Mouse (Mus musculus): ENCODE data around the gene Cptp. TPM values are rescaled to one million over a fixed set of nuclear protein-coding genes. Genes with fewer than 3 reads are reported as not detected.

The Cptp gene
- 10 to 100 TPM; 29.2 to 31.7 TPM for total RNA-seq (2021)
- long read RNA-seq, experiment 1, transcript Cptp-201 (3 exons, 2,662 nt): major isoform, 18 of 19 reads
- long read RNA-seq, experiment 1, partial matches to known transcripts: 1 of 19 reads
- long read RNA-seq, experiment 1, other reads (novel, unspliced or antisense): 0 of 19 reads
- long read RNA-seq, experiment 2, transcript Cptp-201 (3 exons, 2,662 nt): major isoform, 20 of 26 reads
- long read RNA-seq, experiment 2, partial matches to known transcripts: 4 of 26 reads
- long read RNA-seq, experiment 2, other reads (novel, unspliced or antisense): 2 of 26 reads

GRCm38 (mm10) chr4:155869317-155870033 lies at the start of gene Cptp, which contains the start of gene Ints11:
TSS of gene Cptp (minus strand) at chr4:155869440.
TSS of gene Ints11 (plus strand) at chr4:155869546.
- DNase-seq (ENCODE audit: low spot score in 2 of 2): peak; percentile 96
- peak within 1 kb of the TSS; percentile 74 for H3K4me3 ChIP-seq
- peak; percentile 66 for TF ChIP-seq CTCF (conservative IDR thresholded peaks at IDR 0.05)
- H3K27ac ChIP-seq: peak within 1 kb of the TSS; percentile 84

DNA sequence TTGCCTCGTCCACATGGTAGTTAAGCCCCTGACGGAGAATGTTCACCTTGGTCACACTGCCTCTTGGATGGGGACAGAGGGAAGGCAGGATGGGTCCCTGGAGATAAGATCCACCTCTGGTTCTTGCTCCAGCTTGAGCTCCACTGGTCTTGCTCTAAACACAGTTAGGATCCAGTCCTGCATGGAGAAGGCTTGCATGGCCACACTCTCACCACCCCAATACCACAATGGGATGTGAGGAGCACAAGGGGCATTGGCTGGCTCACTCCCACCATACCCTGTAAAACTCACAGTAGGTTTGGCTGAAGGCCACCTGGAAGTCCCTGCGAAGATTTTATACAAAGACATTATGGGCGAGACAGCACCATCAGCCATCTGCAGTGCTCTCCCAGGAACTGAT lies 39.5 kb upstream of the Cptp start:
- no peak for TF ChIP-seq CTCF (conservative IDR thresholded peaks at IDR 0.05)
- DNase-seq (ENCODE audit: low spot score in 2 of 2): no peak
- no peak overlapping the region for H3K4me3 ChIP-seq
- H3K27ac ChIP-seq: no peak overlapping the region

DNA sequence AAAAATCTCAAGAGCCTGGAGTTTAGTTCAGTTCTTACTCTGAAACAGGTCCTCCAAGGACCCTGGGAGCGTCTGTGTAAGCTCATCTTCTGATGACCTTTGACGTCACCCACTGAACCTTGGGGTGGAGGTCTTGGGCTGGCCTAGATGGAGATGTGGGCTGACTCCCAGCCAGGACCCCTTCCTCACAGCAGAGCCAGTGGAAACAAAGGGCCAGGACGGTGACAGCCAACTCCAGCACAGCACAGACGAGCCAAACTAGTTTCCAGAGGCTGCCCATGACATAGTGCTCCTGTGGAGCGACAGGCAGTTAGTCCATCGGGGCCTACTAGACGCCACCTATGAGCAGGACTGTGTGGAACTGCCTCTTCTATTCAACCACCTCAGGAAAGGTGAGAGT lies 39.0 kb upstream of the Cptp start:
- no peak overlapping the region for H3K27ac ChIP-seq
- DNase-seq (ENCODE audit: low spot score in 2 of 2): peak in 1 of 2 experiments; percentile 11
- no peak overlapping the region for H3K4me3 ChIP-seq
- no peak for TF ChIP-seq CTCF (conservative IDR thresholded peaks at IDR 0.05)

- DNase-seq (ENCODE audit: low spot score in 2 of 2): no peak
- no peak overlapping the region for H3K4me3 ChIP-seq
- no peak for TF ChIP-seq CTCF (conservative IDR thresholded peaks at IDR 0.05)
- no peak overlapping the region for H3K27ac ChIP-seq
Measured at GRCm38 (mm10) chr4:155907003-155907402, 37.8 kb upstream of the Cptp start.

DNA sequence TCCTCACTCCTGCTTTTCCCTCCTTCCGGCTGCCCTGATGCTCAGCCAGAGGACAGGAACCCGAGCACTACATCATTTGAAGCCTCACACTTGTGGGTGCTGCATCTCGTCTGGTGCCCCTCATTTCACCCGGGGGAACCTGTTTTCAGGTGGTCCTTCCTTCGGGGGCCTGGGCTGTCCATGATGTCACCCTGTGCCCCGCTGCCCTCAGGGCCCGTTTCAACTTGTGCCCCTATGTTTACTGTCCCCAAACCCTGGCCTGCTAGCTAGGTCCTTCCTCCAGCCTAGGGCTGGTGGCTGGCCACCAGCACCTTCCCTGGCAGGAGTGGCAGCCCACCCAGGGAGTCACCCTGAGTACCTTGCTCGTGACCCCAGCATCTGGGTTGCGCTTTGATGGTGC lies 36.9 kb upstream of the Cptp start:
- Histone ChIP-seq H3K27ac (no peak overlapping the region), H3K4me3 (no peak overlapping the region)
- DNase-seq (ENCODE audit: low spot score in 2 of 2): peak in 1 of 2 experiments; percentile 0
- TF ChIP-seq CTCF (conservative IDR thresholded peaks at IDR 0.05): no peak

- no peak overlapping the region for H3K27ac ChIP-seq
- no peak overlapping the region for H3K4me3 ChIP-seq
- no peak for TF ChIP-seq CTCF (conservative IDR thresholded peaks at IDR 0.05)
- no peak for DNase-seq (ENCODE audit: low spot score in 2 of 2)
Measured at GRCm38 (mm10) chr4:155905634-155906033, 36.4 kb upstream of the Cptp start.

DNA sequence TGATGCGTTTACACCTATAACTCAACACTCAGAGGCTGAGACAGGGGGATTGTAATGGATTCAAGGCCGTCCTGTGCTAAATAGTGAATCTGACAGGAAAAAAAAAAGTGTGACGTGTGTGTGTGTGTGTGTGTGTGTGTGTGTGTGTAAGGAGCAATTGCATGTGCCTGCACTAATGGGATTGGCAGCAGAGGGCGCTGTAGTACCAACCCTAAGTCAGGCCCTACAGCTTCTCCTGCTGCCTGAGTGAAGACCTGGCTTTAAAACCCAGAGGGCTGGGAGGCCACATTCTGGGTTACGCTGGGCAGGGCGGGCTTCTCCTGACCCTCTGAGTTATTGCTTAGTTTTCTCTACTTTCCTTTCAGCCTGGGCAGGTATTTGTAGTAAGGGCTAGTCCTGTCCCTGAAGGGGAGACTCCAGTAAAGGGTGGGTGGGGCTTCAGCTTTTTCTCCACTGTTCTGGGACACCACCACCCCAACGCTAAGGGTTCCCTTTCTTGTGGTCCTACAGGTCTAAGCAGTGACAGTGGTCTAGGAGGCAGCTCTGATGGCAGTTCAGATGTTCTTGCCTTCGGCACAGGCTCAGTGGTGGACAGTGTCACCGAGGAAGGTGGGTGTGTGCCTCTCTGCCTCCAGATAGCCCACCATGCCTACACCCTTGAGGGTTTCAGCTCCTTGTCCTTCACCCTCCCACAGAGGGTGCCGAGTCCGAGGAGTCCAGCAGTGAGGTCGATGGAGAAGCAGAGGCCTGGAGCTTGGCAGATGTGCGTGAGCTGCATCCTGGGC lies 35.3 kb upstream of the Cptp start:
- Histone ChIP-seq H3K27ac (no peak overlapping the region), H3K4me3 (no peak overlapping the region)
- peak; percentile 53 for TF ChIP-seq CTCF (conservative IDR thresholded peaks at IDR 0.05)
- DNase-seq (ENCODE audit: low spot score in 2 of 2): peak in 1 of 2 experiments; percentile 18

GRCm38 (mm10) chr4:155903246-155903645 lies 34.0 kb upstream of the Cptp start:
- no peak for DNase-seq (ENCODE audit: low spot score in 2 of 2)
- no peak overlapping the region for H3K27ac ChIP-seq
- no peak for TF ChIP-seq CTCF (conservative IDR thresholded peaks at IDR 0.05)
- H3K4me3 ChIP-seq: no peak overlapping the region

DNA sequence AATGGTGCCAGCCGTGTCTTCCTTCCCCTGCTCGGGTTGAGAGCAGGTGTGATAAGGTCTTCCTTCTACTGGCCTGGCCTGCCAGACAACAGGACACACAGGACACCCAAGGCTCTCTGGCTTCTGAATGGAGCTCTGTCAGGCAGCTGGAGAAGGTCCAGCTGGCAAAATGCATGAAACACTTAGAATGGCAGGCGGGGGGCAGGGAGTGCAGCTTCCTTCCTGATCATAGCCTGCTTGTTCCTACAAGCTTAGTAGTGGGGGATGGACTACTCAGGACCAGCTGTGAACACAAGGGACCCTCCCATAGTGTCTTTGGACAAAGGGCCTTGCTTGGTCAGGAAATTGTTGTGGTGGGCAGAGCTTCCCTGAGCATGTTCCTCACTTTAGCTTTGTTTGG lies 32.0 kb upstream of the Cptp start:
- Histone ChIP-seq H3K27ac (peak overlapping the region; percentile 46; the same call in 1 of the 2 replicates), H3K4me3 (no peak overlapping the region)
- no peak for TF ChIP-seq CTCF (conservative IDR thresholded peaks at IDR 0.05)
- DNase-seq (ENCODE audit: low spot score in 2 of 2): peak; percentile 52 to 57

- TF ChIP-seq CTCF (conservative IDR thresholded peaks at IDR 0.05): no peak
- no peak overlapping the region for H3K4me3 ChIP-seq
- DNase-seq (ENCODE audit: low spot score in 2 of 2): no peak
- H3K27ac ChIP-seq: no peak overlapping the region
Measured at GRCm38 (mm10) chr4:155899355-155899754, 30.1 kb upstream of the Cptp start.

DNA sequence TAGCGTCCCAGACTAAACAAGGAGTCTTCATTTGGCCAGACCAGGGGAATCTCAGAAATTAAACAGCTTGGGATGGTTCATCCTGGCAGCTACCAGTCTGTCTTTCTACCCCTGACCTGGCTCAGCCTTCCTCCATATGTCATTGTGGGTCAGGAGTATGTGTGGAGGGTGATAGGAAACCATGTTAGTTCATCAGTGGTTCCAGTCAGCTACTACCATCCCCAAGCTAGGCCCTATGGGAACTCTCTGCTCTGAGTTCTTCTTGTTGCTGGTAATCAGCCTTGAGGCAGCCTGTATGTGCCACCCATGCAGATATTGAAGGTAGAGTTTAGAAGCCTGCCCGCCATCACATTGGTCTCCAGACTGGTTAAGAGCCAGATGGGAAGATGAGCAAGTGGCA lies 29.1 kb upstream of the Cptp start:
- no peak overlapping the region for H3K27ac ChIP-seq
- no peak for TF ChIP-seq CTCF (conservative IDR thresholded peaks at IDR 0.05)
- H3K4me3 ChIP-seq: no peak overlapping the region
- no peak for DNase-seq (ENCODE audit: low spot score in 2 of 2)

DNA sequence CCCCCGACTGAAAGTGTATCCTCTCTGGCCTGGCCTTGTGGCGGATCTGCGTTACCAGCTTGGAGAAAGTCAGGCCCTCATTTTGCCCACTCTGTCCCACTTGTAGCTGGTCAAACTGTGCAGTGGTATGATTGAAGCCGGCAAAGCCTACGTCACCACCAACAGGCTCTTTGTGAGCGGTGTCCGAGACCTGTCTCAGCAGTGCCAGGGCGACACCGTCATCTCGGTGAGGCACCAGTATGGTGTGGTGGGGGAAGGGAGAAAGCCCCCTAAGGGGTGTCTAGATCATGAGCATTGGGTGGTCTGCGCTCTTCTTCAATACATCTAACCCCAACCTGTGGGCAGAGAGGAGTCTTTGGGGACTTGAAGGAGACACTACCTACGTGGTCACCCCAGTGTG lies 27.2 kb upstream of the Cptp start:
- H3K4me3 ChIP-seq: no peak overlapping the region
- DNase-seq (ENCODE audit: low spot score in 2 of 2): no peak

GRCm38 (mm10) chr4:155895826-155896225 lies 26.6 kb upstream of the Cptp start:
- no peak for DNase-seq (ENCODE audit: low spot score in 2 of 2)
- peak overlapping the region; percentile 84; the same call in 1 of the 2 replicates for H3K4me3 ChIP-seq
- H3K27ac ChIP-seq: peak overlapping the region; percentile 88
- TF ChIP-seq CTCF (conservative IDR thresholded peaks at IDR 0.05): no peak

More for the DNA sequence above, 27.2 kb upstream of the Cptp start:
- H3K27ac ChIP-seq: no peak overlapping the region
- TF ChIP-seq CTCF (conservative IDR thresholded peaks at IDR 0.05): no peak
